Comparison of ENCODE assay signal across 9 mouse cellular contexts in the genomic region with DNA sequence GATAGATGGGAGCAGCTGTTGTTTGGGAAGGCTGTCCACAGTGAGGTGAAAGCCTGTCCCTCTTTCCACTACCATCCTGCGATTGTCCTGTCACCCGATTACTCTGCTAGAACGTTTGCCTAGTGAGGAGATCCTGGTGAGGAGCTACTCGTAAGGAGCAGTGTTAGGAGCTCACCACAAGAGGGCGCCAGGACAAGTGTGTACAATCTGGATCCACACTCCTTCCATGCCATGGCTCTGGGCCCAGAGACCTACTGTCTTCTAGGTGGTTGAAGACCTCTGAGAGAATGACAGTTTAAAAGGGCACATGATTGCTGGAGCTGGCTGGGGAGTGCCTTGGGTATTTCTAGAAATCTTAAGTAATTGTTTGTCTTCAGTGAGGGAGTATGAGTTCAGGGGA. TPM values are rescaled to one million over a fixed set of nuclear protein-coding genes. Genes with fewer than 3 reads are reported as not detected.
DNase-seq lines count a peak whose midpoint lies in the region; ATAC-seq lines count a peak whose summit lies in the region.
"Had no signal": no experiment of that assay in that cellular context is flagged by ENCODE, and none has a peak within 500 bp of the region (broad histone marks: within the 10 kb centered on the region; RNA-seq: fewer than 3 reads in every experiment).

No protein-coding gene starts in this region.

- H3K4me2 ChIP-seq in intestine, embryonic 14.5 days (ENCODE audit: low read length), result no peak overlapping the region
- no peak overlapping the region for H3K4me2 ChIP-seq in intestine, embryonic 15.5 days (replicated peaks)
- no peak overlapping the region for H3K4me2 ChIP-seq in stomach, embryonic 16.5 days (ENCODE audit: low read depth, low read length)
- H3K4me2 ChIP-seq: embryonic facial prominence, embryonic 15.5 days had no signal

- peak; percentile 80 for DNase-seq in intestine, embryonic 14.5 days (ENCODE audit: low spot score)
- peak; percentile 85 for DNase-seq in adrenal gland, postnatal 10 days
- DNase-seq in embryo, embryonic 11 days, result peak; percentile 83
- peak; percentile 53 for DNase-seq in heart, postnatal 25 days (ENCODE audit: low spot score)
- DNase-seq in left cerebral cortex, adult 11 months (ENCODE audit: low spot score), result peak; percentile 46

- peaks cover 14% of the 10 kb centered on the region; the same call in 1 of the 2 replicates for H3K36me3 ChIP-seq in intestine, embryonic 14.5 days (ENCODE audit: control insufficient read depth, insufficient read depth, low read length)
- no peaks in the 10 kb centered on the region for H3K36me3 ChIP-seq in intestine, embryonic 15.5 days
- no peaks in the 10 kb centered on the region for H3K36me3 ChIP-seq in stomach, embryonic 16.5 days (ENCODE audit: control insufficient read depth, insufficient read depth, low read length)

- H3K4me1 ChIP-seq in intestine, embryonic 14.5 days (replicated peaks; ENCODE audit: control insufficient read depth, insufficient read depth, low read length), result peaks cover 5% of the 10 kb centered on the region; the same call in 1 of the 2 replicates
- peaks cover 13% of the 10 kb centered on the region; the same call in 1 of the 2 replicates for H3K4me1 ChIP-seq in intestine, embryonic 15.5 days (replicated peaks)
- H3K4me1 ChIP-seq in stomach, embryonic 16.5 days (ENCODE audit: control insufficient read depth, insufficient read depth, low read length), result peaks cover 8% of the 10 kb centered on the region; the same call in 1 of the 2 replicates

- no peak overlapping the region for H3K27ac ChIP-seq in intestine, embryonic 14.5 days (ENCODE audit: low read depth)
- no peak overlapping the region for H3K27ac ChIP-seq in intestine, embryonic 15.5 days
- H3K27ac ChIP-seq in stomach, embryonic 16.5 days (ENCODE audit: low read length), result no peak overlapping the region
- H3K27ac ChIP-seq: embryonic facial prominence, embryonic 15.5 days had no signal

- no peak for ATAC-seq in intestine, embryonic 14.5 days (replicated peaks; ENCODE audit: low FRiP score, low TSS enrichment, low read depth)
- ATAC-seq in intestine, embryonic 15.5 days, result no peak
- peak; percentile 79 for ATAC-seq in megakaryocyte-erythroid progenitor cell, adult 5-6 weeks (replicated peaks; ENCODE audit: low FRiP score, low TSS enrichment, poor library complexity, severe bottlenecking)
- 0 out of 2 replicates have a peak, but pooled peaks have one; percentile 42 for ATAC-seq in stomach, embryonic 16.5 days (ENCODE audit: insufficient read depth, low FRiP score)

- H3K4me3 ChIP-seq in intestine, embryonic 14.5 days (ENCODE audit: low read depth, low read length), result no peak overlapping the region
- H3K4me3 ChIP-seq in intestine, embryonic 15.5 days (replicated peaks), result no peak overlapping the region
- no peak overlapping the region for H3K4me3 ChIP-seq in stomach, embryonic 16.5 days (replicated peaks; ENCODE audit: low read length)
- H3K4me3 ChIP-seq: embryonic facial prominence, embryonic 15.5 days had no signal

- H3K27me3 ChIP-seq in intestine, embryonic 14.5 days (replicated peaks; ENCODE audit: control insufficient read depth, insufficient read depth, low read length), result no peaks in the 10 kb centered on the region
- no peaks in the 10 kb centered on the region for H3K27me3 ChIP-seq in intestine, embryonic 15.5 days (replicated peaks)
- H3K27me3 ChIP-seq in stomach, embryonic 16.5 days (ENCODE audit: control insufficient read depth, insufficient read depth, low read length), result no peaks in the 10 kb centered on the region
- H3K27me3 ChIP-seq: embryonic facial prominence, embryonic 15.5 days had no signal

- intact Hi-C loops in heart, postnatal 25 days (cut with DNase I), result loop anchor here (2.0 to 5.0 kb wide), 5 partner anchors 14 to 275 kb away; no protein-coding TSS in a partner anchor

- WGBS in intestine, embryonic 14.5 days, result 29% methylated on average over 5 of the region's 5 CpGs
- 27% methylated on average over 5 of the region's 5 CpGs for WGBS in intestine, embryonic 15.5 days
- WGBS in stomach, embryonic 16.5 days, result 22% methylated on average over 5 of the region's 5 CpGs

- no peaks in the 10 kb centered on the region for H3K9me3 ChIP-seq in intestine, embryonic 14.5 days (ENCODE audit: control insufficient read depth, low read length)
- no peaks in the 10 kb centered on the region for H3K9me3 ChIP-seq in intestine, embryonic 15.5 days
- H3K9me3 ChIP-seq in stomach, embryonic 16.5 days (replicated peaks; ENCODE audit: control insufficient read depth, low read length), result no peaks in the 10 kb centered on the region
- H3K9me3 ChIP-seq: embryonic facial prominence, embryonic 15.5 days had no signal

- H3K9ac ChIP-seq in intestine, embryonic 14.5 days (ENCODE audit: low read length), result no peak overlapping the region
- H3K9ac ChIP-seq in intestine, embryonic 15.5 days, result no peak overlapping the region
- no peak overlapping the region for H3K9ac ChIP-seq in stomach, embryonic 16.5 days (ENCODE audit: low read length)
- H3K9ac ChIP-seq: embryonic facial prominence, embryonic 15.5 days had no signal

RNA-seq across cellular contexts. Expression of a gene that starts 12.0 kb away (rescaled TPM):
- 6.6 TPM in 2 replicates for polyA plus RNA-seq in intestine, embryonic 14.5 days (2014; fragmentation: Nextera tagmentation; extraction: Ambion mirVana)
- 8.1 and 8.3 TPM in 2 replicates for polyA plus RNA-seq in intestine, embryonic 15.5 days (2015; fragmentation: Nextera tagmentation; extraction: Ambion mirVana)
- total RNA-seq in adrenal gland, postnatal 10 days (2021), result 10 to 100 TPM; 11.1 to 11.6 TPM
- 10 to 100 TPM; 11.1 to 16.9 TPM for total RNA-seq in heart, postnatal 25 days (2021)
- total RNA-seq in megakaryocyte-erythroid progenitor cell, adult 5-6 weeks (2014; fragmentation: Nextera tagmentation), result 0.52 and 1.4 TPM in 2 replicates
- 1.2 TPM in 1 of 2 replicates, not detected in the other for total RNA-seq in megakaryocyte-erythroid progenitor cell, adult 5-6 weeks (2017)
- polyA plus RNA-seq in stomach, embryonic 16.5 days (2015; fragmentation: Nextera tagmentation; extraction: Ambion mirVana), result 10.1 and 11.4 TPM in 2 replicates

RNA-seq across cellular contexts. Expression of a gene that starts 19.2 kb away (rescaled TPM):
- 0.05 TPM in 1 of 2 replicates, not detected in the other for polyA plus RNA-seq in intestine, embryonic 14.5 days (2014; fragmentation: Nextera tagmentation; extraction: Ambion mirVana)
- polyA plus RNA-seq in intestine, embryonic 15.5 days (2015; fragmentation: Nextera tagmentation; extraction: Ambion mirVana), result 1.1 and 2.6 TPM in 2 replicates
- total RNA-seq in adrenal gland, postnatal 10 days (2021), result 100 to 1,000 TPM; 167 to 428 TPM
- 1 to 10 TPM; 4.8 to 6.9 TPM for total RNA-seq in heart, postnatal 25 days (2021)
- not detected in 2 replicates for total RNA-seq in megakaryocyte-erythroid progenitor cell, adult 5-6 weeks (2014; fragmentation: Nextera tagmentation)
- not detected in 2 replicates for total RNA-seq in megakaryocyte-erythroid progenitor cell, adult 5-6 weeks (2017)
- 5.6 and 7.7 TPM in 2 replicates for polyA plus RNA-seq in stomach, embryonic 16.5 days (2015; fragmentation: Nextera tagmentation; extraction: Ambion mirVana)
- polyA plus RNA-seq: embryonic facial prominence, embryonic 15.5 days had no signal

RNA-seq across cellular contexts. Expression of a gene that starts 41.7 kb away (rescaled TPM):
- 24.9 and 29.7 TPM in 2 replicates for polyA plus RNA-seq in intestine, embryonic 14.5 days (2014; fragmentation: Nextera tagmentation; extraction: Ambion mirVana)
- polyA plus RNA-seq in intestine, embryonic 15.5 days (2015; fragmentation: Nextera tagmentation; extraction: Ambion mirVana), result 22.0 and 22.2 TPM in 2 replicates
- 10 to 100 TPM; 23.2 to 27.1 TPM for total RNA-seq in adrenal gland, postnatal 10 days (2021)
- 1 to 10 TPM; 8.1 to 8.7 TPM for total RNA-seq in heart, postnatal 25 days (2021)
- total RNA-seq in megakaryocyte-erythroid progenitor cell, adult 5-6 weeks (2014; fragmentation: Nextera tagmentation), result 3.3 and 14.3 TPM in 2 replicates
- 4.1 and 6.9 TPM in 2 replicates for total RNA-seq in megakaryocyte-erythroid progenitor cell, adult 5-6 weeks (2017)
- polyA plus RNA-seq in stomach, embryonic 16.5 days (2015; fragmentation: Nextera tagmentation; extraction: Ambion mirVana), result 22.6 and 26.4 TPM in 2 replicates

RNA-seq across cellular contexts. Expression of a gene that starts 56.5 kb away (rescaled TPM):
- 0.52 and 0.87 TPM in 2 replicates for polyA plus RNA-seq in intestine, embryonic 14.5 days (2014; fragmentation: Nextera tagmentation; extraction: Ambion mirVana)
- polyA plus RNA-seq in intestine, embryonic 15.5 days (2015; fragmentation: Nextera tagmentation; extraction: Ambion mirVana), result 3.2 and 5.1 TPM in 2 replicates
- total RNA-seq in adrenal gland, postnatal 10 days (2021), result 100 to 1,000 TPM in 1 of 2 experiments, 10 to 100 TPM in 1; 87.4 to 223 TPM
- under 1 TPM; 0.39 to 0.64 TPM for total RNA-seq in heart, postnatal 25 days (2021)
- total RNA-seq in megakaryocyte-erythroid progenitor cell, adult 5-6 weeks (2014; fragmentation: Nextera tagmentation), result not detected in 2 replicates
- not detected in 2 replicates for total RNA-seq in megakaryocyte-erythroid progenitor cell, adult 5-6 weeks (2017)
- 15.6 and 15.7 TPM in 2 replicates for polyA plus RNA-seq in stomach, embryonic 16.5 days (2015; fragmentation: Nextera tagmentation; extraction: Ambion mirVana)

Comparison
In these comparisons a context has a peak if more than half of its experiments do, and no peak if none do; other contexts are left out.
1. ATAC-seq: peak in megakaryocyte-erythroid progenitor cell, adult 5-6 weeks (single experiment) and stomach, embryonic 16.5 days (single experiment); none in intestine, embryonic 14.5 days (single experiment) and intestine, embryonic 15.5 days (single experiment).
2. RNA of a gene that starts 12.0 kb away (total RNA-seq): 11.1 to 16.9 TPM in heart, postnatal 25 days and 11.1 to 11.6 TPM in adrenal gland, postnatal 10 days; 0.52 to 1.4 TPM in megakaryocyte-erythroid progenitor cell, adult 5-6 weeks; every median in the first group is over 4 times any median in the second.
3. RNA of a gene that starts 19.2 kb away (total RNA-seq): 167 to 428 TPM in adrenal gland, postnatal 10 days; 4.8 to 6.9 TPM in heart, postnatal 25 days and not detected in megakaryocyte-erythroid progenitor cell, adult 5-6 weeks; every median in the first group is over 10 times any median in the second.
4. Peak in every context shown above with its lines, with median percentiles within 50 percentile points of each other: DNase-seq.